Mouse (Mus musculus) ovary, postnatal 10 days (tissue): Measurements from ENCODE around the gene Tusc2.

Experiments used
- DNase-seq: peaks from one replicate; pipeline ENCODE4 v3.0.0; 2022; ENCODE audit warnings: low spot score

The Tusc2 gene

DNA sequence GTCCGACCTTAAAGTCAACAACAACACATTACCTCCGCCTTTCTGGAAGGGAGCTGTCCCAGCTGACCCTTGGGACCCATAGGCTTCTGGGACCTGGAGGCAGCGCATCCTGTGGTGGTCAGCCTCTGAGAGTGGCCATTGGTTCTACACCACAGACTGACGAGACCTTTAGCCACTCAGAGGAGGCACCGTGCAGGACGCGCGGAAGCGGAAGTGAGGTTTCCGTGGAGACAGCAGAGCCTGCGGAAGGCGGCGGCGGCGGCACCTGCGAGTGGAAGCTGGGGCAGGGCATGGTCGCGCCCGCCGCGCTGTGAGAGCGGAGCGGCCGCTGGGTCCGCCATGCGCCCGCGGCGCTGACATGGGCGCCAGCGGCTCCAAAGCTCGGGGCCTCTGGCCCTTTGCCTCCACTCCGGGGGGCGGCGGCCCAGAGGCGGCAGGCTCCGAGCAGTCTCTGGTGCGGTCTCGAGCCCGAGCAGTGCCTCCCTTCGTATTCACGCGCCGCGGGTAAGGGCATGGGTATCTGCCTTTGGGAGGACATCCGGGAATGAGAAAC, at the start of gene Tusc2:
Gene Tusc2, plus strand, starts transcription at position 227 of the 553 bp plus-strand sequence.
- DNase-seq: no peak

DNA sequence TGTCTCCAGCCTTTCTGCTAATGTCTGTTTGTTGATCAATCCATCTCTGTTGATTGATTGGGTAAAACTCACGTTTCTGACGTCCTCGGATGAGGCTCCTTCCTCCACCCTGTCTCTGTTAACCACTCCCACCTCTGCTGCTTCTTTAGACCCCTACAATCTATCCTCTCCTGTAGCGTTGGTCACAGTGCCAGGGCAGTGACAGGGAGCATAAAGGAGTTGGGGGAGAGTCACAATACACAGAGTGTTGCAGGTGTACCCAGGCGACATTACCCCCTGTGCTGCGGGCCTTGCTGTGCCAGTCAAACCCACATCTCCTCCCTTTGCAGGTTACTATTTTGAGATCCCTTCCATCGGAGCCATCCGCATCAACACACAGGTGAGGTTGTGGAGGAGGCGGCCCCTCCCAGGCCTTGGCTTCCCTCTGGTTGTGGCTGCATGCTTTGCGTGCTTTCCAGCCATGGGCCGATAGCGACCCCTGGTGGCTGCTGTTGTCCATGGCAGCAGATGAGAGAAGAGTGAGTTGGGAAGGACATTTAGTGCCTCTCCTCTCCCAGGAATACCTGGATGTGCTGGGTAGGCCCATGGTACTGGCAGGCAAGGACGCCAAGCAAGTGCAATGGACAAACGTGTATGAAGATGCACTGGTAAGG, 48.6 kb upstream of the Tusc2 start:
- peak; percentile 73 for DNase-seq

DNA sequence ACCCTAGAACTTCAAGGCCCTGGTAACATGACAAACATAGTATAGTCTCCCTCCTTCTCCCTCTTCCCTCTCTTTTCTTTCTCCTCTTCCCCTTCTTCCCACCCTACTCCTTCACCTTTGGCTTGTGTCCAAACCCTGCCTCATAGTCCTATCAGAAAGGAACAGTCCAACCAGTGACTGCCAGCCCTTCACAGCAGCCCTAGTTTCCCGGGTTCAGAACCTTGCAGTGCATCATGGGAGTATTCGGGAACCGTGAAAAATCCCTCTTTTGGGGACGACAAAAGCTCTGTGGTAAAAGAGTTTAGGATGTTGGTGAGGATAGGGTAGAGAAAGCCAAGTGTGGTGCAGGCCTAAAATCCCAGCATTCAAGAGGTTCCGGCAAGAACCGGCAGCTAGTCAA, 42.7 kb upstream of the Tusc2 start:
- no peak for DNase-seq

DNA sequence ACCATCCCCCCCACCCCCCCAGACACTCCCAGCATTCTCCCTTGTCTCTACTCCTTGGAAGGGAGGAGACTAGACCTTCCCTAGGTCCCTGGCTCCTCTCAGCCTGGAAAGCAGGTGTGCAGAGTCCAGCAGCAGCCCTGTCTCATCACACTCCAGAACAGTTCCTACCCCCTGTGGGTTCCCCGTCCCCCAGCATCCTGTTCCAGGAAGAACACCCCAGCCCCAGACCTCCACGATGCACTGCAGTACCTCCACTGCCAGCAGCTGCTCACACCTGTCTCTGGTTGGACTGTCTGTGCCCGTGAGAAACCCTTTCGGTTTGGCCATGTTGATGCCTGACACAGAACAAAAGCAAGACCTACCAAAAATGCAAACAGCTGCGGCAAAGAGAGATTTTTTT, 41.9 kb upstream of the Tusc2 start:
- DNase-seq: no peak

DNA sequence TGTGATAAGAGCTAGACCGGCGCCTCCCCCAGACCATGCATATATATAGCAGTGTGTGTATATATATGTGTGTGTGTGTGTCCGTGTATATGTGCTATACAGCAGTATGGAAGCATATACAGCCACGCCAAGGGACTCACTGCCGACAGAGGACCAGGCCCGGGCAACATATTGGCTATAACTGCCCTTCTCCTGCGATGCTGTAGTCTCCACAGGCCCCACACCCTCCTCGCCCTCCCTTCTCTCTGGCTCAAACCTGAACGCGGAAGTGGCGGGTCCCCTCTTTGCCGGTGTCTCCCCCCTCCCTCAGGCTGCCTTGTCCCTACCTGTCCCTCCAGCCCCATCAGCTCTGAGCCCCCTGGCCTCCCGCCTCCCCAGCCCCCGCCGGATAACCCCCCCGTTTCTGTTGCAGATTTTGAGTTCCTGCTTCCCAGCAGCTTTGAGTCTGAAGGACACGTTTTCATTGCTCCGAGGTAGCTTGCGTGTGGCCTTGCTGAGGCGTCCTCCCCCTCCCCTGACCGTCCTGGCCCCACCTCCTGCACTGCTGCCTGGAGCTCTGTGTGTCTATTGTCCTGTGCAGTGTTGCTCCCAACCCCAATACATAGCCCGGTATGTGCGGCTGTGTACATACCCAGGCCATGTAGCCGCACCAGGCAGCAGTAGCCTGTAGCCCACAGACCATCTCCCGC, 41.2 kb upstream of the Tusc2 start:
- DNase-seq: no peak

DNA sequence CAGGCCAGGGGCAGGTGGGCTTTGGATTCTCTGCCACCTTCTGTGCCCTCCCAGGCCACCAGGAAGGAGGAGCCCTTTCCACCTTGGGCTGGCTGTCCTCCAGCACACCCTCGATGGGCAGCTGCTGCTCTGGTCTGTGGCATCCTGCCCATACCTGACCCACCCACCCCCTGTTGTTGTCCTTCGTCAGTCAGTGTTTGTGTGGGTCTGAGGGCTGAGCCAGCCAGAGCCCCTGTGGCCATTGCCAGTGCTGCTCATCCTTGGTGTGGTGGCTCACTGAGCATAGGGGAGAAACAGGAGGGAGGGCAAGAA, 40.7 kb upstream of the Tusc2 start:
- DNase-seq: no peak

DNA sequence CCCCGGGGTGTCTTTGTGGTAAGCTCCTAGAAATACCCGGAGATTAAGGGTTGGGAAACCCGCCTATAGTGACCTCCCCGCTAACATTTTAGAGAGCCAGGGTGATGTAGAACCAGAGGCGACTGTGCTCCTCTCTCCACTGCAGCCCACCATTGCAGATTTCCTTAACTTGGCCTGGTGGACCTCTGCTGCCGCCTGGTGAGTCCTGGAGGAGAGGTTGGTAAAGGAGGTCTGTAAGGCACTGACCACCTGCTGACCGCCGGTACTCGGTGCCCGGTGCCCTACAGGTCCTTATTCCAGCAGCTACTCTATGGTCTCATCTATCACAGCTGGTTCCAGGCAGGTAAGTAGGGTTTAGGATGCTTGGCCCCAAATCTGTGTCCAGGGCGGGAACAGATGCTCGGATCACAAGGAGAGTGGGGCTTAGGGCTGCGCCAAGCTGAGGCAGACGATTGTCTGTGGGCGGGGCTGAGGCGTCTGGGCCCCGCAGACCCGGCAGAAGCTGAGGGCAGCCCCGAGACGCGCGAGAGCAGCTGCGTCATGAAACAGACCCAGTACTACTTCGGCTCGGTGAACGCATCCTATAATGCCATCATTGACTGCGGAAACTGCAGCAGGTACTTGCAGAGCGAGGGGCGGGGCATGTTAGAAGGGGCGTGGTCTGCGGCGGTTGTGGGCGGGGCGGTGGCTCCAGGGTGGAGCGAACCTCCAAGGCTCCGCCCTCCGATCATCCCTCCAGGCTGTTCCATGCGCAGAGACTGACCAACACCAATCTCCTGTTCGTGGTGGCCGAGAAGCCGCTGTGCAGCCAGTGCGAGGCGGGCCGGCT, 36.6 kb upstream of the Tusc2 start:
- peak; percentile 56 for DNase-seq

DNA sequence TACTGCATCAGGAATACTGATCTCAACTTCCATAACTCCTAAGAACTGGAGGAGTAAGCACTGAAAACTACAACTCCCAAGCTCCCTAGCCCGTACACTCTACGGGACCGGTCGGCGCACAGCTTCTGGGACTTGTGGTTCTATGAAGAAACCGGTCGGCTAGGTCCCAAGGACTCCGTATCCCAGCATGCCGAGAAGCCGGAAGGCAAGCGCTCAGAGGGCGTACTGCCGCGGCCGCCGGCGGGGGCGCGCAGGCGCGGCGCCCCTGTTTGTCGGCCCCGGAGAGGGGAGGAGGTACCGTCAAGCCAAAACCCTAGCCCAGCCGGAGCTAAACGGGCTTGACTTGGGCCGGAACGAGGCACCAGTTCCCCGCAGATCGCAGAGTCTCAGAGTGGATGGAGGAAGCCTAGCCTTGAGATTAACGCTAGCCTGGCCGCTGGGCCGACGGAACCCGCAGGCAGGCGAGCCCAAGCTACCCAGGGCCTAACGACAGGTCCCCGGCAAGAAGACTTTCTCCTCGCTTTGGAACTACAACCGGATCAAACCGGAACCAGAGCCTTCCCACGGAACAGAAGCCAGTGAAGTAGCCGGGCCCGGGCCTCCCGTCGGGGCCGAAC, 29.2 kb upstream of the Tusc2 start, which contains the start of gene Tmem115:
Gene Tmem115, plus strand, starts transcription at position 155 of the 617 bp plus-strand sequence.
- DNase-seq: peak; percentile 75

DNA sequence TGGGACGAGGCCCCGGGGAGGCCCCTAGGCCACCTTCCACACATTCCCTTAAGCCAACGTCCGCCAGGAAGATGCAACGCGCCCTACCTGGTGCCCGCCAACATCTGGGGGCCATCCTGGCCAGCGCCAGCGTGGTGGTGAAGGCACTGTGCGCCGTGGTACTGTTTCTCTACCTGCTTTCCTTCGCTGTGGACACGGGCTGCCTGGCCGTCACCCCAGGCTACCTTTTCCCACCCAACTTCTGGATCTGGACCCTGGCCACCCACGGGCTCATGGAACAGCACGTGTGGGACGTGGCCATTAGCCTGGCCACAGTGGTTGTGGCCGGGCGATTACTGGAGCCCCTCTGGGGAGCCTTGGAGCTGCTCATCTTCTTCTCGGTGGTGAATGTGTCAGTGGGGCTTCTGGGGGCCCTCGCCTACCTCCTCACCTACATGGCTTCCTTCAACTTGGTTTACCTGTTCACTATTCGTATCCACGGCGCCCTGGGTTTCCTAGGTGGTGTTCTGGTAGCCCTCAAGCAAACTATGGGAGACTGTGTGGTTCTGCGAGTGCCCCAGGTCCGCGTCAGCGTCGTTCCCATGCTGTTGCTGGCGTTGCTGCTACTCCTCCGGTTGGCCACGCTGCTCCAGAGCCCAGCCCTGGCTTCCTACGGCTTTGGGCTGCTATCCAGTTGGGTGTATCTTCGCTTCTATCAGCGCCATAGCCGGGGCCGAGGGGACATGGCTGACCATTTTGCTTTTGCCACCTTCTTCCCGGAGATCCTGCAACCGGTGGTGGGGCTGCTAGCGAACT, 28.4 kb upstream of the Tusc2 start:
- DNase-seq: no peak

DNA sequence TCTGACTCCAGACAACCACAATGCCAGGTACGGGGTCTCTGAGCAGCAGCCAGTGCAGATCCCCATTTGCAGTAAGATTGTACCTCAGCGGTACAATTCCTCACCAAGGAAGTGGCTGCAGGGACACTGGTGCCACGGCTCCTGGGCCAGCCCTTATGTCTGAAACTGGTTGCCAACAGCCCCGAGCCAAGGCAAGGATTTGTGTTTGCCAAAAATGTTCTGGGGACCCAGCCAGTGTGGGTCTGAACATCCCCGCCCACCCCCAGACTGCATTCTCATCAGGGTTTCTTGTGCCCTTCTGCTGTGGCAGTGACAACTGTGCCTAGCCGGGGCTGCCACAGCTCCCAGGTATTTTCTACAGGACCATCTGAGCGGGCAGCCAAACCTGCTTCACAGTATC, 24.8 kb upstream of the Tusc2 start:
- no peak for DNase-seq

DNA sequence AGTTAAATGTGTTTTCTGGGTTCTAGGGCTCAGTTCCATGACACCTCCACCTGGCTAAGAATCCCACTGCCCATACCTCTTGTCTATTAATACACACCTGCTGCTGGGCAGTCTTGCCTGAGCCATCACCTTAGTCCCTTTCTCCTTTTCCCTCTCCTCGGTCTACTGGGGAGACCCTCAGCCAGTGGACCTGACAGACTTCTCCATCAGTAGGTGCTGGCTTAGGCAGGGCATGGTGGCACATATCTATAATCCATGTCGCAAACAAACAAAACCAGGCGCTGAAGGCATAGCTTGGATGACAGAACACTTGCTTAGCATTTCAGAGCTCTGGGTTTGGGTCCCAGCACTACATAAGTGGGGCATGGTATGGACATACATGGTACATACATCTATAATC, 24.3 kb upstream of the Tusc2 start:
- DNase-seq: no peak

DNA sequence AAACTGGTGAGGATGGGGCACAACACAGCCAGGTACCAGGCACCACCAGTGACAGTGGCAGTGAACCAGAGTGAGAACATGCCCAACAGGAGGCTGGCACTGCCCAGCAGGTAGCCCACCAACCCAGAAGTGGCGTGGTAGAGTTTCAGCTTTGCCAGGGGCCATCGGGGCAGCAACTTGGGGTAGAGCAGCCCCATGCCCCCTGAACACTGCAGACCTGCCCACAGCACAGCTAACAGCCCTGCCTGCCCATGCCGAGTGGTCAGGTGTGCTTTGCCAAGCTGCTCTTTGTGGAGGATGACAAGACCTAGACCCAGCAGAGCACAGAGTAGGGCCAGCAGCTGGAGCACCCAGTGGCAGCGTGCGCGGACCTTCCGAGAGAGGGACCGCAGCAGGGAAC, 23.1 kb upstream of the Tusc2 start:
- no peak for DNase-seq

DNA sequence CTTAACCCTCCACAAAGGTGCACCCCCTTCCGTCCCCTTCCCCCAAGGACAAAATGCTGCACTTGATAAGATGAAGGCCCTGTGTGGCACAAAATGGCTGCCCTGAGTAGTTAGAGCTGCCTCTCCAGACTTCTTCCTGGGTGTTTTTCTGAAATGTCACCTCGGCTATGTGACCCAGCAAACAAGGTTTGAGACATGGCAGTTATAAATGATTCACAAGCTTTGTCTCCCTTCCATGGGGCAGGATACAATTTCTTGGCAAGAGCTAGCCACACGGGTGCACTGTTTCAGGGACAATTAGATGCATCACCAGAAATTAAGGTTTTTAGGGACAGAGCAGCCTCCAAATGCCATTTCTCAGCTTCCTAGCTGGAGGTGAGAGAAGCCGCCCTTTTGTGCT, 22.6 kb upstream of the Tusc2 start:
- DNase-seq: no peak

DNA sequence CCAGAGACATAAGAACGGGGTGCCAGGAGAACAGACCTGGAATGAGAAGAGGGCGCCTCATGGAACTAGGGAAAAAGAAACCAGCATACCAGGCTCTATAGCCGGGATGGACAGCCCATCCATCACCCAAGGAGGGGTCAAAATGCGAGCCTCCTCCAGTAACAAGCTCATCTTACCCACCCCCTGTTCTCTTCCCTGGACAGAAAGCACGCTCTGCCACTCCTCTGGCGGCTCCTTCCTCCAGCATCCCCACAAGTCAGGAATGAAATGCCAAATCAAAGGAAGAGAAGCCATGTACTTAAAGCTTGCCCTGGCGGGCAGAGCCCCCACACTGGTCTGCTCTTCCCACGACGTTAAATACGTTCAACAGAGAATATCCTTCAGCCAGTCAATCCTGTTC, 22.1 kb upstream of the Tusc2 start:
- DNase-seq: no peak

DNA sequence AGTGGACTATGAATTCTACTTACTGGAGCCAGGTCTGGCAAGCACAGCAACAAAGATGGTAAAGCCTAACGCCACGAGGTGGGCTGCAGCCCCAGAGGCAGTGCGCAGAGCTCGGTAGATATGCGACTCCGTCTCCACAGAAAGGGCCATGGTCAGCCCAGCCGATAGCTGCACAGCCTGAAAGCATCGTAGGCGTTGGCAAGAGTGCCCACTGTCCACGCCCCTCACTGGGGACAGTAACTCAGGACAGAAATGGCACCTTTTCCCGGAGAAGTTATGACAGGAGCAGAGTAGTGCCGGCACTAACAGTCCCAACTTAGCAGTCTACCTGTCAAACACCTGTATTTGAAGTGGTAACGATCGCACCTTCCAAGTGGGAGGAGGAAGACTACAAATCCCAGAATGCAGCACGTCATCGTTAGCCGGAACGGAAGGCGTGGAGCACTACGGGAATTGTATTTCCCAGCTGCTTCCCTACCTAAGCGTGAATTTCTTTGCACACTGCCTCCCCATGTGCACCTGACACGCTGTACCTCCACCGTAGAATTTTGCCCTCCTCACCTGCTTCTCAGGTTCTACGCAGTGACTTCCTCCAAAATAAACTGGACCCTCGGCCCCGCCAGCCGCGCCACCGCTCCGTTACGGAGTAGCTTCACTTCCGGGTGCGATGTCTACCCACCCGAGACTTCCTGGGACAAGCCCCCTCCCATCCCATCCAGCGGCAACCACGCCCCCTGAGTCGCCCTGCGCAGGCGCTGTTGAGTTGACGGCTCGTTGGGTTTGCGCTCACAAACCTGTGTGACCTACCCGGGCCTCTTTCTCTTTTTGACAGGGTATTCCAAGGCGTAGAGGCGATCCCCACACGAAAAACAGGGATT, 21.3 kb upstream of the Tusc2 start, which contains the start of the genes Cyb561d2 and Nprl2:
Gene Cyb561d2, minus strand, starts transcription at position 720 of the 878 bp plus-strand sequence.
Gene Nprl2, plus strand, starts transcription at position 753 of the 878 bp plus-strand sequence.
- DNase-seq: peak; percentile 86

DNA sequence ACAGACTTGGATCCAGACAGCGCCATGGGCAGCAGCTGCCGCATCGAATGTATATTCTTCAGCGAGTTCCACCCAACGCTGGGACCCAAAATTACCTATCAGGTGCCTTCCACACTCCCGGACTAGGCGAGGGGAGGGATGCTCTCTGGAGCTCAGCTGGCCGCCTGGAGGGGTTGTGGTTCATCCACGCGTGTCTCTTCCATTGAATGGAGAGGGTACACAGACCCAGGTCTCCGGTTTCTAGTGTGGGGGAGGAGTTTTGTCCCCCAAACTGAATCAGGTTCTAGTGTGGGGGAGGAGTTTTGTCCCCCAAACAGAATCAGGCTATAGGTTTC, 20.7 kb upstream of the Tusc2 start:
- no peak for DNase-seq

DNA sequence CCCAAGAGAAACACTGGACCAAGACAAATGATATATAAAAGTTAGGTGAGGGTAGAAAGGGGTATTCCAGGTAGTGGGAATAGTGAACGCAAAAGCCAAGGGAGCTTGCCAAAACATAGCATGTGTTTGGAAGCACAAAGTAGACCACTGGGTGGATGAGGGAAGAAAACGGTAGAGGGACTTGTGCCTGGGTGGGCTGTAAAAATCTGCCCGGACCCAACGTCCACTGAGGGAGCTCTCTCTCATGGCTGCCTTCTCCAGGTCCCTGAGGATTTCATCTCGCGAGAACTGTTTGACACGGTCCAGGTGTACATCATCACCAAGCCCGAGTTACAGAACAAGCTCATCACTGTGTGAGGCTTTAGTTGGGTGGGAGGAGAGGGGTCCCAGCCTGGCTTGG, 20.3 kb upstream of the Tusc2 start:
- no peak for DNase-seq

DNA sequence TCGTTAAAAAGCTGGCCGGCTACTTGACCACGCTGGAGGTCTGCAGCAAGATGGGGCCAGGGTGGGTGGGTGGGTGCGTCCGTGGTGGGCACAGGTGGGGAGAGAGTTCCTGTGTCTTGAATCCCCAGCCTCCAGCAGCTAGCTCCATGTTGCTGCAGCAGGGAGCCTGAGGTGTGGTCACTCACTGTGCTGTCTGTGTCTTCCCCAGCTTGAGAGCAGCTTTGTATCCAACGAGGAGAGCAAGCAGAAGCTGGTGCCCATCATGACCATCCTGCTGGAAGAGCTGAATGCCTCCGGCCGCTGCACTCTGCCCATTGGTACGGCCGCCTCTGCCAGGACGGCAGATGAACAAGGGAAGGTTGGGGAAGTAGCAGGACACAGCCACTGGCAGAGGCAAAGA, 19.8 kb upstream of the Tusc2 start:
- DNase-seq: no peak

DNA sequence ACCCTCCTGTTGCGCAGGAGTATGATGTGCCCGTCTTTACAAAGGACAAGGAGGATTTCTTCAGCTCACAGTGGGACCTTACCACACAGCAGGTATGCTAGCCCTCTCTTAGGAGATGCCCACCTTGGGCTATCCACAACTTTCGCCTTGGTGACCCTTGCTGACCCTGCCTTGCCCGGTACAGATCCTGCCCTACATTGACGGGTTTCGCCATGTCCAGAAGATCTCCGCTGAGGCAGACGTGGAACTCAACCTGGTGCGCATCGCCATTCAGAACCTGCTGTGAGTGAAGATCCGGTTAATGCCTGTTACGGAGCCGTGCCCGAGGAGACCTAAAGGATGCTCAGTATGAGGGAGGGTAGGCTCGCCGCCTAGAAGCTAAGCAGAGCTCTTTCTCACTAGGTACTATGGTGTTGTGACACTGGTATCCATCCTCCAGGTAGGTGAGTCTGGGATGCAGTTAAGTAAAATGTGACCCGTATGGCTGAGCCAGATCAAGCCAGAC, 18.8 kb upstream of the Tusc2 start:
- no peak for DNase-seq

DNA sequence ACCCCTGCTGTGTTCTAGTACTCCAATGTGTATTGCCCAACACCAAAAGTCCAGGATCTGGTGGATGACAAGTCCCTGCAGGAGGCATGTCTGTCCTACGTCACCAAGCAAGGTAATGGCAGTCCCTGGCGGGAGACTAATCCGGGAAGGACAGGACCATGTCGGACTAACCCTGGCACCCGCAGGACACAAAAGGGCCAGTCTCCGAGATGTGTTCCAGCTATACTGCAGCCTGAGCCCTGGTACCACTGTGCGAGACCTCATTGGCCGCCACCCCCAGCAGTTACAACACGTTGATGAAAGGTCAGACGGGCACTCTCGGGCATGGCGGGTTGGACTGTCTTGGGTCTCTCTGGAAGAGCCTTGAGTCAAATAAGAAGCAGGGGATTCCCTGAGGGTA, 18.3 kb upstream of the Tusc2 start:
- DNase-seq: no peak
